17 mouse cellular contexts compared by ENCODE assay signal in the genomic region with DNA sequence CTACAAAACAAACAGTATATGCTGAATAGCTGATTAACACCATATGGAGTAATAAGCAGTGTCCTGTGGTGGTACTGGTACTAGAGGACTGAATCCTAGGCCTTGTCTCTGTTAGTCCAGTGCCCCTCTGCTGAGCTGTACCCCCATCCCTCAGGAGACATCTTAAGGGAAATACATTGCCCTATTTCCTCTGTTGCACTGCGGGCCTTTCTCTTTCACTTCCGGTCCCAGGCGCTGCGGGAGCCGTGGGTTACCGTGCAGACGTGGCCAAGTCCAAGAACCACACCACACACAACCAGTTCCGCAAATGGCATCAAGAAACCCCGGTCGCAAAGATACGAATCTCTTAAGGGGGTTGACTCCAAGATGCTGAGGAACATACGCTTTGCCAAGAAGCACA. TPM values are rescaled to one million over a fixed set of nuclear protein-coding genes. Genes with fewer than 3 reads are reported as not detected.
DNase-seq lines count a peak whose midpoint lies in the region; ATAC-seq and TF ChIP-seq lines count a peak whose summit lies in the region.
"Had no signal": no experiment of that assay in that cellular context is flagged by ENCODE, and none has a peak within 500 bp of the region (broad histone marks: within the 10 kb centered on the region; RNA-seq: fewer than 3 reads in every experiment).

No protein-coding gene starts in this region.

- WGBS in thymus, adult 2 months, result 14% methylated on average over 12 of the region's 12 CpGs

- H3K27ac ChIP-seq in thymus, adult 2 months (ENCODE audit: control insufficient read depth, insufficient read depth, low read length), result peak overlapping the region; percentile 38; the same call in 1 of the 2 replicates
- H3K27ac ChIP-seq: embryonic facial prominence, embryonic 13.5 days; forebrain, embryonic 13.5 days; limb, embryonic 12.5 days; lung, embryonic 15.5 days; stomach, postnatal 0 days had no signal

- 0 out of 2 replicates have a peak, but pooled peaks have one; percentile 22 for TF ChIP-seq CTCF in thymus, adult 2 months (IDR thresholded peaks at IDR 0.05; ENCODE audit: borderline replicate concordance, control insufficient read depth, extremely low read depth, insufficient read depth, low read length, poor library complexity)

- no peak for TF ChIP-seq POLR2A in thymus, adult 2 months (IDR thresholded peaks at IDR 0.05; ENCODE audit: control insufficient read depth, extremely low read depth, insufficient read depth, low read length, poor library complexity)

- no peaks in the 10 kb centered on the region for H3K27me3 ChIP-seq in thymus, adult 2 months (ENCODE audit: control insufficient read depth, insufficient read depth, low read length)
- H3K27me3 ChIP-seq: embryonic facial prominence, embryonic 13.5 days; forebrain, embryonic 13.5 days; limb, embryonic 12.5 days; lung, embryonic 15.5 days had no signal

- H3K4me1 ChIP-seq in thymus, adult 2 months (replicated peaks; ENCODE audit: control insufficient read depth, insufficient read depth, low read length), result peaks cover 7% of the 10 kb centered on the region
- H3K4me1 ChIP-seq: limb, embryonic 12.5 days; lung, embryonic 15.5 days had no signal

- no peak overlapping the region; the same call in 1 of the 2 replicates for H3K4me3 ChIP-seq in thymus, adult 2 months (ENCODE audit: control insufficient read depth, insufficient read depth, low read length)
- H3K4me3 ChIP-seq: embryonic facial prominence, embryonic 13.5 days; forebrain, embryonic 13.5 days; limb, embryonic 12.5 days; lung, embryonic 15.5 days had no signal

- H3K36me3 ChIP-seq in thymus, adult 2 months (ENCODE audit: control insufficient read depth, insufficient read depth, low read length), result peaks cover 8% of the 10 kb centered on the region

- peak; percentile 52 for DNase-seq in CD4-positive helper T cell, adult 2 months (ENCODE audit: low read depth, low spot score)
- peak; percentile 57 for DNase-seq in induced T-regulatory cell, adult 2 months (ENCODE audit: low read depth)
- DNase-seq in thymus, adult 2 months, result peak; percentile 24
- no peak for DNase-seq in ovary, adult 18-20 months (ENCODE audit: low spot score)
- no peak for DNase-seq in adrenal gland, postnatal 25 days
- DNase-seq in adrenal gland, postnatal 14 days, result no peak
- DNase-seq: adrenal gland, postnatal 36 days; cerebellum, postnatal 36 days; heart, adult 18-20 months; heart, postnatal 14 days; kidney, postnatal 36 days had no signal

- peak; percentile 84 for ATAC-seq in CD4-positive, CD25-positive, alpha-beta regulatory T cell, adult 4 months
- ATAC-seq: forebrain, embryonic 13.5 days had no signal

RNA-seq across cellular contexts. Expression of gene Trip11, which starts 7.2 kb away (rescaled TPM):
- 10 to 100 TPM; 66.1 to 85.4 TPM for polyA plus RNA-seq in CD4-positive, CD25-positive, alpha-beta regulatory T cell, adult 4 months (2017; shearing (Covaris generic))
- polyA plus RNA-seq in thymus, adult 2 months (2012; rRNA removed), result 6.4 and 7.6 TPM in 2 replicates
- total RNA-seq in adrenal gland, postnatal 25 days (2021), result 41.5 and 42.3 TPM in 2 replicates
- total RNA-seq in adrenal gland, postnatal 14 days (2021), result 34.7 and 37.3 TPM in 2 replicates

RNA-seq across cellular contexts. Expression of gene Atxn3, which starts 52.2 kb away (rescaled TPM):
- 10 to 100 TPM; 17.7 to 18.8 TPM for polyA plus RNA-seq in CD4-positive, CD25-positive, alpha-beta regulatory T cell, adult 4 months (2017; shearing (Covaris generic))
- polyA plus RNA-seq in thymus, adult 2 months (2012; rRNA removed), result 5.5 and 6.0 TPM in 2 replicates
- 18.5 and 30.1 TPM in 2 replicates for total RNA-seq in adrenal gland, postnatal 25 days (2021)
- 14.6 and 23.3 TPM in 2 replicates for total RNA-seq in adrenal gland, postnatal 14 days (2021)

Comparison
In these comparisons a context has a peak if more than half of its experiments do, and no peak if none do; other contexts are left out.
1. DNase-seq: peak in CD4-positive helper T cell, adult 2 months (single experiment), induced T-regulatory cell, adult 2 months (single experiment) and thymus, adult 2 months (single experiment); none in ovary, adult 18-20 months (single experiment), adrenal gland, postnatal 25 days (single experiment) and adrenal gland, postnatal 14 days (single experiment).